Mouse (Mus musculus) embryonic facial prominence, embryonic 10.5 days (tissue): ENCODE data around the gene Abca1. TPM values are rescaled to one million over a fixed set of nuclear protein-coding genes. Genes with fewer than 3 reads are reported as not detected.

Experiments used
- DNase-seq: peaks from one replicate; pipeline ENCODE4 v3.0.0-alpha.2; 2017; ENCODE audit warnings: low spot score
- H3K27ac ChIP-seq: fragments of 300-500 bp; sonication (generic); replicated peaks from 2 replicates; pipeline ENCODE4 v1.5.1; 2016; ENCODE audit warnings: mild to moderate bottlenecking
- H3K27me3 ChIP-seq: fragments of 300-500 bp; sonication (generic); replicated peaks from 2 replicates; pipeline ENCODE4 v1.6.1; 2016; ENCODE audit warnings: low read depth, mild to moderate bottlenecking; ENCODE audit not compliant: poor library complexity, severe bottlenecking
- H3K36me3 ChIP-seq: fragments of 300-500 bp; sonication (generic); replicated peaks from 2 replicates; pipeline ENCODE4 v1.6.1; 2016; ENCODE audit warnings: mild to moderate bottlenecking, moderate library complexity
- H3K4me1 ChIP-seq: fragments of 300-500 bp; sonication (generic); 2 replicates; pipeline ENCODE4 v1.6.1; 2016
- H3K4me3 ChIP-seq: fragments of 300-500 bp; sonication (generic); 2 replicates; pipeline ENCODE4 v1.5.1; 2016; ENCODE audit warnings: mild to moderate bottlenecking, moderate library complexity
- H3K9me3 ChIP-seq: fragments of 300-500 bp; sonication (generic); 2 replicates; pipeline ENCODE4 v1.6.1; 2016; ENCODE audit warnings: mild to moderate bottlenecking
- WGBS: fragments of 180-500 bp; shearing (Covaris S2); methylation state at CpG from one replicate; pipeline ENCODE4 v1.1.7; 2016; 5-methylcytosine and 5-hydroxymethylcytosine counted together
- polyA plus RNA-seq: library from polyadenylated mRNA; unstranded; fragments of >200 nt; fragmentation: Nextera tagmentation; extraction: Ambion mirVana; gene quantifications from 2 replicates; pipeline ENCODE4 v1.2.1, GENCODE M21; 2016

The Abca1 gene
- polyA plus RNA-seq, 1 experiment from 2014 or later, result 3.6 TPM

- Histone ChIP-seq H3K27ac (peak overlapping the region; percentile 35; the same call in 1 of the 2 replicates), H3K36me3 (peaks cover 9% of the 10 kb centered on the region; the same call in 1 of the 2 replicates), H3K27me3 (no peaks in the 10 kb centered on the region), H3K4me3 (no peak overlapping the region), H3K4me1 (peaks cover 36% of the 10 kb centered on the region), H3K9me3 (no peaks in the 10 kb centered on the region)
- DNase-seq, result peak; percentile 15
- WGBS, result 17% methylated on average over 3 of the region's 5 CpGs
These were observed 43.8 kb downstream of the Abca1 start for GRCm38 (mm10) chr4:53115866-53116265.

- H3K36me3 ChIP-seq, result peaks cover 9% of the 10 kb centered on the region; the same call in 1 of the 2 replicates
- peak; percentile 30 for DNase-seq
- no peaks in the 10 kb centered on the region for H3K9me3 ChIP-seq
- no peak overlapping the region for H3K4me3 ChIP-seq
- H3K4me1 ChIP-seq, result peaks cover 36% of the 10 kb centered on the region
- H3K27me3 ChIP-seq, result no peaks in the 10 kb centered on the region
- peak overlapping the region; percentile 63 for H3K27ac ChIP-seq
- WGBS, result 41% methylated on average over 4 of the region's 4 CpGs
These were observed 44.3 kb downstream of the Abca1 start for GRCm38 (mm10) chr4:53115410-53115809.

- 70% methylated on average over 4 of the region's 4 CpGs for WGBS
- Histone ChIP-seq H3K4me1 (peaks cover 28% of the 10 kb centered on the region), H3K36me3 (peaks cover 9% of the 10 kb centered on the region; the same call in 1 of the 2 replicates), H3K27ac (no peak overlapping the region), H3K27me3 (no peaks in the 10 kb centered on the region), H3K4me3 (no peak overlapping the region), H3K9me3 (no peaks in the 10 kb centered on the region)
- DNase-seq, result no peak
These were observed 47.8 kb downstream of the Abca1 start for GRCm38 (mm10) chr4:53111919-53112355.

GRCm38 (mm10) chr4:53110356-53110755 is 49.3 kb downstream of the Abca1 start:
- Histone ChIP-seq H3K27ac (no peak overlapping the region), H3K36me3 (peaks cover 9% of the 10 kb centered on the region; the same call in 1 of the 2 replicates), H3K4me1 (peaks cover 12% of the 10 kb centered on the region), H3K4me3 (no peak overlapping the region), H3K9me3 (no peaks in the 10 kb centered on the region), H3K27me3 (no peaks in the 10 kb centered on the region)
- WGBS, result 41% methylated on average over 5 of the region's 5 CpGs
- peak; percentile 19 for DNase-seq

- H3K27me3 ChIP-seq, result no peaks in the 10 kb centered on the region
- 72% methylated on average over 9 of the region's 9 CpGs for WGBS
- H3K36me3 ChIP-seq, result peaks cover 9% of the 10 kb centered on the region; the same call in 1 of the 2 replicates
- no peak for DNase-seq
- H3K27ac ChIP-seq, result no peak overlapping the region
- no peak overlapping the region for H3K4me3 ChIP-seq
- H3K9me3 ChIP-seq, result no peaks in the 10 kb centered on the region
- peaks cover 5% of the 10 kb centered on the region; the same call in 1 of the 2 replicates for H3K4me1 ChIP-seq
These were observed 50.2 kb downstream of the Abca1 start for GRCm38 (mm10) chr4:53109381-53109928.

GRCm38 (mm10) chr4:53108194-53108593 is 51.5 kb downstream of the Abca1 start:
- H3K4me3 ChIP-seq, result no peak overlapping the region
- H3K4me1 ChIP-seq, result peaks cover 5% of the 10 kb centered on the region; the same call in 1 of the 2 replicates
- H3K9me3 ChIP-seq, result no peaks in the 10 kb centered on the region
- WGBS, result 93% methylated on average over 4 of the region's 4 CpGs
- no peaks in the 10 kb centered on the region for H3K27me3 ChIP-seq
- no peak for DNase-seq
- H3K36me3 ChIP-seq, result peaks cover 4% of the 10 kb centered on the region; the same call in 1 of the 2 replicates
- H3K27ac ChIP-seq, result no peak overlapping the region

- WGBS, result 95% methylated on average over 5 of the region's 5 CpGs
- no peaks in the 10 kb centered on the region for H3K36me3 ChIP-seq
- no peak overlapping the region for H3K27ac ChIP-seq
- H3K27me3 ChIP-seq, result no peaks in the 10 kb centered on the region
- no peak overlapping the region for H3K4me3 ChIP-seq
- DNase-seq, result no peak
- H3K9me3 ChIP-seq, result no peaks in the 10 kb centered on the region
- peaks cover under 1% of the 10 kb centered on the region; the same call in 1 of the 2 replicates for H3K4me1 ChIP-seq
These were observed 53.0 kb downstream of the Abca1 start for GRCm38 (mm10) chr4:53106732-53107131.

- WGBS, result 53% methylated on average over 3 of the region's 3 CpGs
- Histone ChIP-seq H3K27me3 (no peaks in the 10 kb centered on the region), H3K4me3 (no peak overlapping the region), H3K36me3 (no peaks in the 10 kb centered on the region), H3K9me3 (no peaks in the 10 kb centered on the region), H3K27ac (no peak overlapping the region), H3K4me1 (no peaks in the 10 kb centered on the region)
- no peak for DNase-seq
These were observed 53.6 kb downstream of the Abca1 start for GRCm38 (mm10) chr4:53106071-53106470.

GRCm38 (mm10) chr4:53104634-53105033 is 55.1 kb downstream of the Abca1 start:
- Histone ChIP-seq H3K4me3 (no peak overlapping the region), H3K36me3 (no peaks in the 10 kb centered on the region), H3K27ac (no peak overlapping the region), H3K9me3 (no peaks in the 10 kb centered on the region), H3K27me3 (no peaks in the 10 kb centered on the region), H3K4me1 (no peaks in the 10 kb centered on the region)
- WGBS, result 95% methylated on average over 3 of the region's 3 CpGs
- DNase-seq, result no peak

GRCm38 (mm10) chr4:53102529-53102928 is 57.2 kb downstream of the Abca1 start:
- H3K27ac ChIP-seq, result no peak overlapping the region
- no peaks in the 10 kb centered on the region for H3K4me1 ChIP-seq
- H3K27me3 ChIP-seq, result no peaks in the 10 kb centered on the region
- H3K36me3 ChIP-seq, result no peaks in the 10 kb centered on the region
- DNase-seq, result no peak
- 92% methylated on average over 7 of the region's 7 CpGs for WGBS
- H3K9me3 ChIP-seq, result no peaks in the 10 kb centered on the region
- H3K4me3 ChIP-seq, result no peak overlapping the region

GRCm38 (mm10) chr4:53101306-53101705 is 58.4 kb downstream of the Abca1 start:
- Histone ChIP-seq H3K4me1 (no peaks in the 10 kb centered on the region), H3K9me3 (no peaks in the 10 kb centered on the region), H3K4me3 (no peak overlapping the region), H3K27ac (no peak overlapping the region), H3K36me3 (no peaks in the 10 kb centered on the region), H3K27me3 (no peaks in the 10 kb centered on the region)
- WGBS, result 81% methylated on average over 5 of the region's 5 CpGs
- DNase-seq, result no peak

- WGBS, result 92% methylated on average over 9 of the region's 9 CpGs
- no peak for DNase-seq
- Histone ChIP-seq H3K36me3 (no peaks in the 10 kb centered on the region), H3K27me3 (no peaks in the 10 kb centered on the region), H3K4me1 (no peaks in the 10 kb centered on the region), H3K27ac (no peak overlapping the region), H3K4me3 (no peak overlapping the region), H3K9me3 (no peaks in the 10 kb centered on the region)
These were observed 59.2 kb downstream of the Abca1 start for GRCm38 (mm10) chr4:53100492-53100891.

- no peak for DNase-seq
- no peaks in the 10 kb centered on the region for H3K27me3 ChIP-seq
- H3K27ac ChIP-seq, result no peak overlapping the region
- H3K4me1 ChIP-seq, result no peaks in the 10 kb centered on the region
- H3K4me3 ChIP-seq, result no peak overlapping the region
- WGBS, result 91% methylated on average over 4 of the region's 4 CpGs
- H3K9me3 ChIP-seq, result no peaks in the 10 kb centered on the region
- peaks cover 8% of the 10 kb centered on the region; the same call in 1 of the 2 replicates for H3K36me3 ChIP-seq
These were observed 64.8 kb downstream of the Abca1 start for GRCm38 (mm10) chr4:53094850-53095249.
